Mouse (Mus musculus): Measurements from ENCODE around the gene Kif28. TPM values are rescaled to one million over a fixed set of nuclear protein-coding genes. Genes with fewer than 3 reads are reported as not detected.

Gene Kif28
- not detected for polyA plus RNA-seq (2017; shearing (Covaris generic))

GRCm38 (mm10) chr1:179745171-179745570 lies at the start of gene Kif28:
Gene Kif28 (minus strand): TSS chr1:179745271.

GRCm38 (mm10) chr1:179668013-179668805 lies 76.9 kb downstream of the Kif28 start, which contains the start of gene Sccpdh:
Gene Sccpdh (plus strand): TSS chr1:179668210.

Other genes starting within 250 kb of the Kif28 start
- 40.5 TPM for gene Smyd3, start 227.2 kb downstream of the Kif28 start, polyA plus RNA-seq (2017; shearing (Covaris generic))
- 40.4 TPM for gene Tfb2m, start 199.0 kb downstream of the Kif28 start, polyA plus RNA-seq (2017; shearing (Covaris generic))
- gene Cnst, start 198.9 kb downstream of the Kif28 start, polyA plus RNA-seq (2017; shearing (Covaris generic)), result 45.6 TPM
- 16.3 TPM for gene Sccpdh, start 77.1 kb downstream of the Kif28 start, polyA plus RNA-seq (2017; shearing (Covaris generic))
- gene Gm10518, start 58.1 kb upstream of the Kif28 start, polyA plus RNA-seq (2017; shearing (Covaris generic)), result not detected
- 16.8 TPM for gene Ahctf1, start 58.4 kb upstream of the Kif28 start, polyA plus RNA-seq (2017; shearing (Covaris generic))
- 0.29 TPM for gene Cdc42bpa, start 215.2 kb upstream of the Kif28 start, polyA plus RNA-seq (2017; shearing (Covaris generic))

Measured in CD4-positive, CD25-positive, alpha-beta regulatory T cell, adult 9 weeks (primary cell).